Mouse (Mus musculus) liver, postnatal 0 days (tissue): ENCODE data around the gene Vnn3.

ENCODE experiments used
- CTCF ChIP-seq: sonication (generic); IDR thresholded peaks from 2 replicates; pipeline ENCODE4 v1.5.1; 2016; ENCODE audit warnings: antibody characterized with exemption, low read depth
- EP300 ChIP-seq: IDR thresholded peaks from 2 replicates; pipeline ENCODE4 v1.6.1; 2016; ENCODE audit warnings: antibody characterized with exemption, low read depth, mild to moderate bottlenecking

GRCm38 (mm10) chr10:23804665-23805064, 46.6 kb upstream of the Vnn3 start:
- TF ChIP-seq CTCF (no peak), EP300 (no peak)
